Mouse (Mus musculus) megakaryocyte-erythroid progenitor cell, adult 5-6 weeks (primary cell): ENCODE measurements at regions not wholly inside any gene's neighbourhood (a gene's known extent, or its start where the extent isn't known, plus 50 kb on each side); places are given as distances from the start of the nearest gene placed in this dataset.

Experiments used
- ATAC-seq: replicated peaks from 2 replicates; pipeline ENCODE4 v1.8.0; 2016; ENCODE audit warnings: mild to moderate bottlenecking, inconsistent platforms; ENCODE audit not compliant: severe bottlenecking, poor library complexity, low FRiP score, low TSS enrichment

DNA sequence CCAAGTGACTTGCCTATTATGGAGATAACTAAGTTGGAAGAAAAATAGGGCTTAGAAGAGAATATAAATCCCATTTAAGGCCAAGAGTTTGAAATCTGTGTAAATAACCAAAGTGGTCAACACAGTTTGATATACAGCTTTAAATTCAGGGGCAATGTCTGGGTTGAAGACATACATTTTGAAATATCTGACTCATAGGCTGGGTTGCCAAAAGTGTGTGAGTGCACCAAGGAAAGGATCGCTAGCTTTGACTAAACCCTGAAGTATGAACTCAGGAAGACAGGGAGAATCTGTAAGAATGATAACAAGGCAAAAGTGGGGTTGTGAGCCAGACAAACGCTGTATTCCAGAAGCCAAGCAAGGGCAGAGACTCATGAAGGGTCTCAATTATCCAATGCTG lies 288.1 kb downstream of the Inhba start:
- ATAC-seq, result no peak

DNA sequence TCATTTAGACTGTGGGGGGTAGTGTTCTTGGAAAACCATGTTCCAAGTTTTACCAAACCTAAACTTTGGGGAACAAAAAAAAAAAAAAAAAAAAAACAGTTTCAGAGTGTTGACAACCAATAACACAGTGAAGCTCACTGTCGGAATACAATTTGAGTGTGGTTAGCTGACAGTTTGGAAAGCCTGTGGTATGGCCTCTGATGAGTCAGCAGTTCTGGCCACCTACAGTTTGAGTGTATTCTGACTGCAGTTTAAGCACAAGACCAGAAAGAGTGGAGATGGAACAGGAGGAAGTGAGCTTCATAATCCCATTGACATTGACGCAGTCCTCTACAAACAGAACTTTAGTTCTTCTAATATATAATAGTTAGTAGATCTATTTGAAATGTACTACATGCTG lies 303.0 kb downstream of the Inhba start:
- peak; percentile 67 for ATAC-seq

DNA sequence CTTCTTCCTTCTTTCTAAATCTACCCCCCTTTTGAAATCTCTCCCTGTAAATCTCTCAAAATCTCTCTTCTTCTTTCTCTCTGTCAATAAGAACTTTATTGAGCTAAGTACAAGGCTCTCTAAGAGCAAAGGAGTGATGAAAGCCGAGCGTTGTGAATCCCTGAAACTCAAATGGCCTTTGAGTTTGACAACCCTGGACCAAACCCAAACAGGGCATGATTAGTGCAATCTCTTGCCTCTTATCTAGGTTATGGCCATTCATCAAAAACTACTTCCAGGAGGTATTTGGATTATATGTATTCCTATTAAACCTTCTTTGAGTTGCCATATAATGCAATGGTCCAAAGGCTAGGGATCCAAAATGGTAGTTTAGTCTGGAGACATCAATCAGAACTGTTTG lies 304.0 kb downstream of the Inhba start:
- ATAC-seq, result no peak

DNA sequence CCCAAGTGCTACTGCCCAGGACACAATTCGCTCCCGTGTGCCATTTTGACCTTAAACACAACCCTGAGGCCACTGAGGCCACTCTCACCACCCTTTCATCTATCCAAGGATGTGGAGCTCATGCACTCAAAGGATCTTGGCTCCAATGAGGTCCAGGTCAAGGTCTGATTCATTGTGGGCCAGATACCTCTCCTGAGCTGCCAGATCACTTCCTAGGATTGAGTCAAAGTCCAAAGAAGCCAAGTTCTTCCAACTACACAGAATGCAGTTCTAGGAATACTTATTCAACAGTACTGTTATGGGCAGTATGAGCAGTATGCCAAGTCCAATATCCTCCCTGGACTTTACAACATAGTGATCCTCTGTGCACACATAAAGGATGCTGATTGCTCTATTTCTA lies 304.9 kb downstream of the Inhba start:
- no peak for ATAC-seq

DNA sequence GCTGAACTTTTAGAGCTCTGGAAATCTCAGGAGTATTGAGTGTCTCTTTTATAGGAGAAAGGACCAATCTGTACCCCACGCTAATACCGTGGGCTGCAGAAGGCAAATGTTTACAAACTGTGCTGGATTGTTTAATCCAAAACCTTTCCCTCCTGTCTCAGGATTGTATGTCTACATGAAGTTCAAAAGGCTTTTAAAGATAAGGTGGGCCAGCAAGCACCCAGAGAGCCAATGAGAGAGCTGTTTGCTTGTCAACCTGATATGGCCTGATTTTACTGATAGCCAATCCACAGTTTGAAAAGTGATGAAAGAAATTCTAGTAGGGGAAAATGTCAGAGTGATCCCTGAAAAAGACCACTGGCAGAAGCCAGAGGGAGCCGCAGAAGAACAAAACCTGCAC lies 305.8 kb downstream of the Inhba start:
- no peak for ATAC-seq

DNA sequence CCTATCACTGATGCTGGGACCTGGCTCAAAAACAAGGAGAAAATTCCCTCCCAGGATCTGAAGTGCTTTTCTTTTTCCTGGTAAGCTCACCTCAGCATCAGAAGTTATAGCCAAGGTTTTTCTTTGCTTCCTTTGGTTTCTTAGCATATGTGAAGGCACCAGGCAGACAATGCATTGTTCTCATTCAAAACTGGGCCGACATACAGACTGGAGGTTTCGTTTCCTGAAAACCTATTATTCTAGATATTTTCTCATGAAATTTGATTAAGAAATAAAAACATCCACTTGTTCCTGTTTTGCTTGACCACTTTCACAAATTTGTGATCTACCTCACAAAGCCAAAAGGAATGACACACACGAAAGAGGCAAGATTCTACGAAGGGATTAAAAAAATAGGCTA lies 308.7 kb downstream of the Inhba start:
- ATAC-seq, result no peak

DNA sequence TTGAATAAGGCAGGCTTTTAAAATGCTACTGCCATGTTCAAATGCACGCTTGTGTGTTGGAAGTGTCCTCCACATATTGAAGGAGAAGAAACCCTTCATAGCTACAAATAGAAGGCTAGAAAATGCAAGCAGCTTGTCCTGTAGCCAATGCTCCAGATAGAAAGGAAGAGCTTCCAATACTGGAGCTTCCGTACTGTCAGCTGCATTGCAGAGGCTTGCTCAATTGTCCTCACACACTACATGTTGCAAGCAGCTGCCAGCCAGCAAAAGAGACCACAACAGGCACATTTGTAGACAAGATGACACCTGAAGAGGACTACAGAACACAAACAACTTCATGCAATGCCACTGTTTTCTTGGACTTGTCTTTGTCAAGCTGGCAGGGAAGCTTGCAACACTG lies 314.0 kb downstream of the Inhba start:
- no peak for ATAC-seq

DNA sequence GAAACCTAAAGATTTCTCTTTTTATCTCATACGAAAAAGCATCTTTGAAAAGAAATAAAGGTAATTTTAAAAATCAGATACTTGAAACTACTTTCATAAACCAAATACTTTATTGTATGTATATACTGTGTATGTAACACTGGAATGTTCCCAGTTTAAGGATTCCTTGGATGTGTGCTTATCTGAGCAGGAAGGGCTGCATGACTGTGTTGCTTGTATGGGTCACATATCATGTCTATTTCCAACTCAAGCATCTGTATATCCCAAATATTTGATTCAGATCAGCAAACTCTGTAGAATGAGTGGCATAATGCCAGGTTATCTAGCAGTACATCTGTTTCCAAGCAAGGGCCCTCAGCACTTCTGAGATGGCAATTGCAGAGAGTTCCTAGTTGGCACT lies 330.1 kb downstream of the Inhba start:
- no peak for ATAC-seq

DNA sequence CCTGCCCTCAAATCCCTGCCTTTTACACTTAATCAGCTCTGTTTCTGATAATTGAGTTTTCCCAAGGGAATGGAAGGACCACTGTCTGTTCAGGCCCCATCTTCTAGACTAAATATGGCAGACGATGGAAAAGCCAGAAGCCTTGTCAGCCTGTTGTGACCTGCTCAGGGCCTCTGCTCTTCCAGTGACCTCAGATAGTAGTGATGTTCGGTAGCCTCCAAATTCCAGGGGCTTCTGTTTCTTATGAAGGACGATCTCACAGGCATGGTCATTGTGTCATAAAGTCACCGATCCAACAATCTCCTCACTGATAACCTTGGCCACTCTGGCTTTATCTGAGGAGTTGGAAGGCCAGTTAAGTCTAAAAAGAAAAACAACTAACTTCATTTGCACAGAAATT lies 330.5 kb downstream of the Inhba start:
- ATAC-seq, result no peak

DNA sequence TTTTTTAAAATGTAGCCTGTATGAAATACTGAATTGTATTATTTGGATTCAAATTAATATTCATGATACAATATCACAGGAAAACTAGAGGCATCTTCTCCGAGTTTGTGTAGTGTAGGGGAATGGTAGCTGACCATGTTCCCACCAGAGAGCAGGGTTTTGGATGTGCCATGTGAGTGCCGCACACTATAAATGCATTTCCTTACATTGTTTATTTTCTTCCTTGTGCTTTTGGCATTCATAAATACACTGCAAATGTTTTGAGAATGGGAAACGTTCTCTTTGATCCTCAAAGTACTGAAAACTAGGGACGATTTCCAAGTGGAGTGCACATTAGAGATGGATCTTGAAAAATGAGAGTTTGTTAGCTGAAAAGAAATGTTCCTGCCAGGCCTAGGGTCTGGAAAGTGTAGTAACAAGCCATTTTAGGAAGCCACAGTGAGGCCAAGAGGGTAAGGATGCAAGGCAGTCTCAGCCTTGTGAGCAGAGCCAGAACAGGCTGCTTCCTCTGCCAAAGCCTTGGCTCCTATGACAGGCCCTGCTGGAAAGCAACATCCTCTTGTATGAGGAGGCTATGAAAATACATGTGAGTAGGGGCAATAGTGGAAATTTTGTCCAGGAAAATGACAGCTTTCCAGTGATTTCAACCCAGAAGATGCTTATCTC lies 331.8 kb downstream of the Inhba start:
- ATAC-seq, result no peak

DNA sequence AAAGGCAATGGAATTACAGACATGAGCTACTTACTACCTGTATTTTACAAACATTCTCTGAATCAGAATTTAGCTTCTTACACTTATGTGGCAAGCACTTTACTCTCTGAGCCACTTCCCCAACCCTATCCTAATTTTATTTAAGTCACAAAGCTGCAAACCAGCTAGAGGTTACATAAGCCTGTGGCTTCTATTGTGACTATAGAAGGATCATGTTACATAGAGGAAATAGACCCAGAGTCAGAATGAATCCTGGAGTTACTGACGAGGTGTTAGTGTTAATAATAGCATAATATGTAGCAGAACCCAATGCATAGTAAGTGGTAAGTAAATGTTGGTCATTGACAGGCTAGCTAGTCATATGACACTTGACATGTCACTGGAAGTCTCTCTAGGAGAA lies 337.7 kb downstream of the Inhba start:
- ATAC-seq, result no peak

DNA sequence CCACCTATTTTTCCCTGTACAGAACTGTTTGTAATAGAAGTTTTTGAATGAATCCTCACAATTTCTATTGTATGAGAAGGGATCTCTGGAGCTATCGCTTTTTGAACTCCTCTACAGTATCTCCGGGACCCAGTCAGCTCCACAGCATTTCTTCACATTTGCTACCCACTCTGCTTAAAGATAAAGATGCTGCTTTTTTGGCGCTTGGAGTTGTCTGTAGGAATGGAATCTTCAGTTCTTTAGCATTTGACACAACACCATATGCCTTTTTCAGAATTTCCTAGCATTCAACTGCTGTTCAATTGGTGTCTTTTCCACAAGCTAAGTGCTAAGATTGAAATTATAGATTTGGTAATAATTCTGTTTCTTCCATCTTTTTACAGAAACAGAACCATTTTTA lies 338.4 kb downstream of the Inhba start:
- no peak for ATAC-seq

DNA sequence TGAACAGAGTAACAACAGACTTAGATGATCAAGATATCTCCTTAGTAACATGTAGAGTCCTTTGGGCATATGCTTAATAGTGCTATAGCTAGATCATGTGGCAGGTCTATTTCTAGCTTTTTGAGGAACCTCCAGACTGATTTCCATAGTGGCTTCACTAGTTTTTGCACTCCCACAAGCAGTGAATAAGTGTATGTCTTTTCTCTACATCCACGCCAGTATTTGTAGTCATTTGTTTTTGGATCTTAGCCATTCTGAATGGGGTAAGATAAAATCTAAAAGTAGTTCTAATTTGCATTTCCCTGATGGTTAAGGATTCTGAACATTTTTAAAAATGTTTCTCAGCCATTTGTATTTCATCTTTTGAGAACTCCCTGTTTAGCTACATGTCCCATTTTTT lies 343.7 kb downstream of the Inhba start:
- ATAC-seq, result no peak

DNA sequence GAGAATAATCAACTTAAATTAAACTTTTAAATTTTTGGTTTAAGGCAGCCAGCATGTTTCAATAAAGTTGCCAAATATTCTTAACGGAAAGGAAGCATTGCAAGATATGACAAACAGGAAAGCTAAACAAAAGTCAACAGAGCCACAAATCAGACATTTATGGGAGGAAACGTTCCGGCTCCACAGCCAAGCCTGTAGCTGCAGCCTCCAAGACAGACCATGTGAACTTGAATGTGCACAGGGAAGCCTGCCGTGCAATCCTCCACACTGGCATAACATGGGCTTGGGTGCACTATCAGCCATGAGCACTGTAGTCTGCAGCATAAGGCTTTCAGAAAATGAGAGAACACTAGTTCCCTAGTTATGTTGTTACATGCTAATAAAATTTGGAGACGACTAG lies 367.8 kb downstream of the Inhba start:
- ATAC-seq, result no peak

DNA sequence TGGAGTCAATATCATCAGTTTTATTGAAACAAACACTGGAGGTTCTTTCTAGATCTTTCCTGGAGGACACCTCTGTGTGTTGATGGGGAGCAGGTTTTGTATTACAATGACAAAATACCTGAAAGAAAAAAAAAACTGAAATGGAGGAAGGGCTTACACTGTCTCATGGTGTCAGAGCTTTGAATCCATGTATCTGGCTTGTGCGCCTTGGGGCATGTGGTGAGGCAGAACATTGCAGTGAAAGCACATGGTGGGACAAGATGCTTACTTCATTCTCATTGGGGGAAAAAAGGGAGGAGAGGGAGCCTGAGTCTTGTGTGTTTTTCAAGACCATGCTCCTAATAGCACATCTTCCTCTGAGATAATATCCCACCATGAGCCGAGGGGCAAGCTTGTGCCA lies 368.3 kb downstream of the Inhba start:
- no peak for ATAC-seq

DNA sequence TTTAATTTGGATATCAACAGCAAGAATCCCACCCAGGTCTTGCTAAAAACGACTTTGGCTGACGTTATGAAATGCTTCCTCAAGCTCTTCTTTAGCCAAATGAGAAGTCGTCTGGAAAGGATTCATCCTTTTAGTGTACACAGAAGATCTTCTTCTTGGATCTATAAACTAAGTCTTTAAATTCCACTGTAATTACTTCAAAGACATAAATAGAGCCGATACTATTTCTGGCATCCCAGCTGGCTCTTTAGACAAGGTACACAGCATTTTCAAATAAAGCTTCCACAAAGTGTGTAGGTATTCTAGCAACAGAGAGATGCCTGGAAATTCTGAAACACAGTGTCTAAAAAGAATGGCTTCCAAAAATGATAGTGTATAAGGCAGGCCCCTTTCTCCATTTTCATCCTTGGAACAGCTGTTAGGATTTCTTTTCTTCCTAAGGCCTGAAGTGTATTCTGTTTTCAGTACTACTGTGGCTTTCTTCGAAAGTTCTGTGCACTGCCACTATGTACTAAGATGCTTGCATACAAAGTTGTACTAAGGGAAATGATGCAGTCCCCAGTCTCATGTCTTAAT lies 371.4 kb downstream of the Inhba start:
- ATAC-seq, result no peak

DNA sequence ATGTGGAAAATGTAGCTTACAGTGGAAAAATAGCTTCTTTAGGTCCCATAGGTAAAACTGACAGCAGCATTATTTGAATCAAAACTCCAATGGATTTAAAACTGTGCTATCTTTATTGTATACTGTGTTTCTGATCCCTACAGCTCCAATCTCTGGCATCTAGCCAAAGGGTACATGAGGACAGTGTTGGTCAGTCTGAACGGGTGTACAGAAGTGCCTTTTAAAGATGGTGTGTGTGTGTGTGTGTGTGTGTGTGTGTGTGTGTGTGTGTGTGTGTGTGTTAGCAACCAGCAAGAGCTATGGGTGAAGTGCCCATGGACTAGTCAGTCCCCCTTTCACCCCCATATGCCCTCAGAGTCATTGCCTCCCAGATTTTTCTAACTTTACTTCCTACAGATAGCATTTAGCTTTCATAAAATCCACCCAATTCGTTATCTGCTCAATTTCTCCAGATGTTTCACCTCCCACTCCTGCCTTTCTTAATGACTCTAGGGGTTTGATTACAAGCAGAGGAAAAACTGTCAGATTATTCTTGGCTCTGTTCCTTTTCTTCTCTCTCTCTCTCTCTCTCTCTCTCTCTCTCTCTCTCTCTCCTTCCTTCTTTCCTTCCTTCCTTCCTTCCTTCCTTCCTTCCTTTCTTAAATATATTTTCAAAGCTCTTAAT lies 404.8 kb downstream of the Inhba start:
- no peak for ATAC-seq

DNA sequence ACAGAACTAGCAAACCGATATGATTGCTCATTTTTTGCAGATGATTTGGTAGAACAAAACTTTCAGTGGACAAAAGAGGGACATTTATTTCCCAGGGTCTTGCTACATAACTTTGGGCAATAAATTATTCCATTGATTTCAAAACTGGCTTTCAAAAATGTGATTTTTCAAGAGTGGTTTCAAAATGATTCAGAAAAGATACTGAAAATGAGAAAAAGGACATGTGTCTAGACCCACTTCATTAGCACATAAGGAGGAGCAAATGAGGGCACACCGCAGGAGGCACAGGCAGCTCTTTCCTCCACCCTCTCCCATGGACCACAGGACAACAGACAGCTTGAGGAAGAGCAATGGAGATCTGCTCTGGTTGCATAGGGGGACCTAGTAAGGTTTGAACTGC lies 412.5 kb downstream of the Inhba start:
- no peak for ATAC-seq

DNA sequence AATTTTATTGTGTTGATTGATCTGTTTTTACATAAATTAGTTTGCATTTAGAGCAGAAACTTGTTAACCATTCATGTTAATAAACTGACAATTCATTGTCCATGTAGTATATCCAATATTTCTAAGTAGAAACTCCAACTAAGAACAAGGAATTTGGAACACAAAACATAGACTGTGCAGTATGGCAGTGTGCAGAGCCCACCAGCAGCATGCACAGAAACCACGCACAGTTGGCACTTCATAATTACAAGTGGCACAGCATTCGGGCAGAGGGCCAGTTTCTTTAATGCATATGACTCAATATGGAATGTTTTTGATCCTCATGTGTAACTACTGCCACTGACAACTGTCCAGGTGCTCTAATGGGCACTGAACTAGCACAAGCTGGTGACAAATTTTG lies 423.8 kb downstream of the Inhba start:
- no peak for ATAC-seq

DNA sequence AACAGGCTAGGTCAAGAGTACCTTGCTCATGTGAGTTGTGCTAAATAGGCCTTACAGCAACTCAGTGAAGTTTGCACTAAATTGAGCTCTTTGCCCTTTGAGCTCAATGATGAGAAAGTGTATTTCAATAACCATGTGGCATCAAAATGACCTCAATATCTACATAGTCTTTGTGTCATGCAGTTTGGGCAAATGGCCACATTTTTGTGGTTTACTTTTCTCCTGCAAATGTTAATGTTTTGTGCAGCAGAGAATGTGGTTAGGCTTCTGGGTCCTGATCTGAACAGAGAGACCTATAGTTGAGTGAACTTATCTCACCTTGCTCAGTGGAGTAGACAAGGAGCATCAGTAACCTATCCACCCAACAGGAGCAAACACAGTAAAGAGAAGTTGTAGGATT lies 441.6 kb downstream of the Inhba start:
- ATAC-seq, result no peak

DNA sequence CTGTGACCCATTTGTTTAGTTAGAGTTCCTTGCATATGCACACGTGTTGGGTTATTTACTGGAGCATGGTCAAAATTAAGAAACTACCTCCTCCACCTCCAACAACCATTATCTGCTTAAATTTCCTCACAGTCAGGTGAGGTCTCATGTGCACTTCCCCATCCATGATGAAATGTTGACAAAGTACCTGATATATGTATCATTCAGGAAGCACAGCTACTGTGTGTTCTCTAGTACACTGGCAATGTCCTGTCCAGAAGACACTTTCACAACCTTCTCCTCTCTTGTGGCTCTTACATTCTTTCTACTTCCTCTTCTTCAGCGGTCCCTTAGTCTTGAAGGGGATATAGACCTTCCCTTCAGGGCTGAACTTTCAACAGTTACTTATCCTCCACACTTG lies 448.1 kb downstream of the Inhba start:
- ATAC-seq, result no peak
